Mouse (Mus musculus) mouse trophoblast stem cell (cell line): ENCODE measurements around the gene Gpatch3.

Source experiments
- in situ Hi-C, 2 experiments: fragments of 300-500 bp; cut with MseI, MboI; formaldehyde crosslinking; loops; 2 replicates in 1 of 2; 3 replicates in 1 of 2; pipeline ENCODE4 v1.15.1; 2025

The Gpatch3 gene

GRCm38 (mm10) chr4:133584059-133584951 lies 9.8 kb downstream of the Gpatch3 start, which contains the start of gene Gpn2:
Gpn2 (plus strand) TSS chr4:133584362.
- in situ Hi-C loops = no loop called here

GRCm38 (mm10) chr4:133592570-133592969 lies 18.0 kb downstream of the Gpatch3 start:
- in situ Hi-C loops = no loop called here

- in situ Hi-C loops = no loop called here
Measured at GRCm38 (mm10) chr4:133595538-133595937, 21.0 kb downstream of the Gpatch3 start.

- in situ Hi-C loops = no loop called here
Measured at GRCm38 (mm10) chr4:133596084-133596483, 21.5 kb downstream of the Gpatch3 start.

- in situ Hi-C loops = no loop called here
Measured at GRCm38 (mm10) chr4:133598616-133599015, 24.1 kb downstream of the Gpatch3 start.

- in situ Hi-C loops = no loop called here
Measured at GRCm38 (mm10) chr4:133599116-133599515, 24.6 kb downstream of the Gpatch3 start.

GRCm38 (mm10) chr4:133599571-133600073 lies 25.1 kb downstream of the Gpatch3 start:
- in situ Hi-C loops = no loop called here

GRCm38 (mm10) chr4:133600306-133600705 lies 25.8 kb downstream of the Gpatch3 start:
- in situ Hi-C loops = no loop called here

- in situ Hi-C loops = no loop called here
Measured at GRCm38 (mm10) chr4:133601721-133602218, 27.2 kb downstream of the Gpatch3 start, which contains the start of gene Sfn. Sfn (minus strand) TSS chr4:133602168.

GRCm38 (mm10) chr4:133603056-133603455 lies 28.5 kb downstream of the Gpatch3 start:
- in situ Hi-C loops = no loop called here

- in situ Hi-C loops = no loop called here
Measured at GRCm38 (mm10) chr4:133604175-133604574, 29.6 kb downstream of the Gpatch3 start.

GRCm38 (mm10) chr4:133604856-133605255 lies 30.3 kb downstream of the Gpatch3 start:
- in situ Hi-C loops = no loop called here

- in situ Hi-C loops = no loop called here
Measured at GRCm38 (mm10) chr4:133605330-133605729, 30.8 kb downstream of the Gpatch3 start.

GRCm38 (mm10) chr4:133607284-133607683 lies 32.7 kb downstream of the Gpatch3 start:
- in situ Hi-C loops = no loop called here

GRCm38 (mm10) chr4:133609719-133610118 lies 35.2 kb downstream of the Gpatch3 start:
- in situ Hi-C loops = no loop called here

- in situ Hi-C loops = no loop called here
Measured at GRCm38 (mm10) chr4:133611815-133612214, 37.3 kb downstream of the Gpatch3 start.

- in situ Hi-C loops = no loop called here
Measured at GRCm38 (mm10) chr4:133612416-133612815, 37.9 kb downstream of the Gpatch3 start.

GRCm38 (mm10) chr4:133613026-133613425 lies 38.5 kb downstream of the Gpatch3 start:
- in situ Hi-C loops = no loop called here

- in situ Hi-C loops = no loop called here
Measured at GRCm38 (mm10) chr4:133613867-133614266, 39.3 kb downstream of the Gpatch3 start.

- in situ Hi-C loops = no loop called here
Measured at GRCm38 (mm10) chr4:133614274-133614761, 39.8 kb downstream of the Gpatch3 start.

- in situ Hi-C loops = no loop called here
Measured at GRCm38 (mm10) chr4:133615416-133615815, 40.9 kb downstream of the Gpatch3 start.

GRCm38 (mm10) chr4:133617936-133618335 lies 43.4 kb downstream of the Gpatch3 start:
- in situ Hi-C loops = no loop called here
